Mouse (Mus musculus): ENCODE results near the gene Gm38393. TPM values are rescaled to one million over a fixed set of nuclear protein-coding genes. Genes with fewer than 3 reads are reported as not detected.

The Gm38393 gene
- 10 to 100 TPM; 66.7 to 81.6 TPM for total RNA-seq (2021)

DNA sequence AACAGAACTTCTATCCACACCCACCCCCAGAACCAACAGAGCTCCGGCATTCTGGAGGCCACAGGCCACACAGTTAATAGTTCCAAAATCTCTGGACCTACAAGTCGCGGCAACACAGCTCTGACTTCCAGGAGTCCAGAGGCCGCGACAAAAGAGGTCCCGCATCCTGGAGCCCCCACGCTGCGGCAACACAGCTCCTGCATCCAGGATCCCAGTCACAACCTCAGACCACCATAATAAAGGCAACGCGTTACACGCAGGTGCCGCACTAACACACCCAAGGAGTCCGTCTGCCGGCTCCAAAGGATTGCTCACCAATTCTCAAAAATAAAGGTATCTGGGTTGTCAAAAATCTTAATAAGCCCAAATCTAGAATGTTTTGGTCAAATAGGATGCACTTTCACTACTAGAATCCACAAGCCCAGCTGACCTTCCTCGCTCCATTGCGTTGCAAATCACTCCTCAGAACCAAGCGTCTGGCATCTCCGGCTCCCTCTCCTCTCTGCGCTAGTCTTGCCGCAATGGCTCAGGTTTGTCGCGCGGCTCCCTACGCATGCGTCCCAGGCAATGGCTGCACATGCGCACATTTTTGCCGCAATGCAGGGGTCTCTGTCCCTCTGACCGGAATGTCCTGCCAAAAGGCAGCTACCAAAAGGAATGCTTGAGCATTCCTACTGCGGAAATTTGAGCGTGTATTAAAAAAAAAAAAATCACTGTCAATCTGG is at the start of gene Gm38393, which contains the start of gene Snurf:
Gene Gm38393 (minus strand): TSS at position 459 of the 725 bp plus-strand sequence.
Gene Snurf (minus strand): TSS at position 444 of the 725 bp plus-strand sequence.
- DNase-seq (ENCODE audit: low spot score in 2 of 2): peak; percentile 78 to 88
- intact Hi-C loops (cut with DNase I): loop anchor here (2.0 kb wide), 1 partner anchor 240 kb away; no protein-coding TSS in a partner anchor

GRCm38 (mm10) chr7:60047481-60048201 is 42.8 kb upstream of the Gm38393 start:
- intact Hi-C loops (cut with DNase I): no loop called here
- peak; percentile 41 to 53 for DNase-seq (ENCODE audit: low spot score in 2 of 2)

DNA sequence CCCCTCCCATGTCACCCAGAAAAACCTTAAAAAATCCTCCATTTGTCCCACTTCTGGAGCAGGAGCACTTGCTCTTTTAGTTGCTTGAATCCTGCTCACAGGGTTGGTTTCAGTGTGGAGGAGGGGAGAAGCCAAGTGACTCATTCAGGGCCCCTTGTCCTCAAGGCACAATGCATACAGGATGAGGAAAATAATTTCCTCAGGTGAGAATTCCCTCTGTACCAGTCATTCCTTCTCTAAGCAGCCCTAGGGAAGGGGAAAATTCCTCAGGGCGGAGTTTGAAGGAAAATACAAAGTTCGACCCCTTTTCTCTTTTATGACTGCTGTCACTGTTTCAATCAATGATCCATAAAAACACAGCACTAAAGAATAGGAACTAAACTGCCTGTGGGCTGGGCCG is 8.3 kb upstream of the Gm38393 start:
- DNase-seq (ENCODE audit: low spot score in 2 of 2): no peak
- intact Hi-C loops (cut with DNase I): no loop called here

- intact Hi-C loops (cut with DNase I): no loop called here
These were observed 3.0 kb upstream of the Gm38393 start for GRCm38 (mm10) chr7:60007727-60008360.

GRCm38 (mm10) chr7:60006262-60006661 is 1.4 kb upstream of the Gm38393 start:
- intact Hi-C loops (cut with DNase I): no loop called here
- no peak for DNase-seq (ENCODE audit: low spot score in 2 of 2)

More at GRCm38 (mm10) chr7:60007727-60008360, 3.0 kb upstream of the Gm38393 start:
- DNase-seq (ENCODE audit: low spot score in 2 of 2): no peak

- peak; percentile 21 to 48 for DNase-seq (ENCODE audit: low spot score in 2 of 2)
- intact Hi-C loops (cut with DNase I): loop anchor here (2.0 kb wide), 2 partner anchors 19 to 241 kb away; no protein-coding TSS in a partner anchor
These were observed 801 bp downstream of the Gm38393 start for GRCm38 (mm10) chr7:60003921-60004605.

- peak; percentile 48 to 64 for DNase-seq (ENCODE audit: low spot score in 2 of 2)
- intact Hi-C loops (cut with DNase I): loop anchor here (2.0 kb wide), 1 partner anchor 20 kb away; no protein-coding TSS in a partner anchor
These were observed 1.6 kb downstream of the Gm38393 start for GRCm38 (mm10) chr7:60003006-60003865.

DNA sequence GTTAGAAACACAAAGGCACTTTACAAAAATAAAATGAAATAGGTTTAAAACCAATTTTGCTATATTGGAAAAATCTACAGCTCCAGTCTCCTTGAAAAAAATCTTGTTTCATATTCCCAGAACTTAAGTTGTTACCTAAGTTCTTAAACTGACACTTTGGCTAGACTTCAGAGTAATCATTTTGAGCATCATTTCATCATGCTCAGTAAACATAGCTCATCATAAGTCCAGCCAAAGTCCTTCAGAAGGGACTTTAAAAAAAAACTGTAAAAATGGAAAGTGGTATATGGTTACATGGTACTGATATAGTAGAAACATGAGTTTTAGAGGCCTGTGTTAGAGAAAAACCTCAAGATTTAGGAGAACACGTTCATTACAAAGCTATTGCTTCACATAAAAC is 26.2 kb downstream of the Gm38393 start:
- intact Hi-C loops (cut with DNase I): no loop called here
- no peak for DNase-seq (ENCODE audit: low spot score in 2 of 2)

Other genes starting within 250 kb of the Gm38393 start
- 1,000 to 10,000 TPM; 2,335 to 2,570 TPM for gene Snurf, start within 50 bp of the Gm38393 start, total RNA-seq (2021)
- gene Snrpn, start 135.2 kb upstream of the Gm38393 start, total RNA-seq (2021): 100 to 1,000 TPM; 896 to 931 TPM